Mouse (Mus musculus) urinary bladder, postnatal 4 days (tissue): Measurements from ENCODE around the gene Ankrd6.
A peak's percentile ranks its signal among the peaks of the same experiment; 100 is the strongest.
"Not testable (repeated sequence)": the region's sequence is repeated elsewhere in the genome, so short reads cannot be mapped to it uniquely, and the experiment has no call there.

Experiments
- DNase-seq, 2 experiments: peaks; one replicate each; pipeline ENCODE4 v3.0.0; 2021 to 2022; ENCODE audit warnings: low spot score in 2 of 2

Gene Ankrd6

GRCm38 (mm10) chr4:32950356-32951034 lies at the start of gene Ankrd6:
TSS of gene Ankrd6 (minus strand) at chr4:32950841.
- DNase-seq = peak; percentile 65 to 71

GRCm38 (mm10) chr4:32998996-32999395 lies 48.4 kb upstream of the Ankrd6 start:
- DNase-seq = no peak

- DNase-seq = no peak
Measured at GRCm38 (mm10) chr4:32997571-32997970, 46.9 kb upstream of the Ankrd6 start.

GRCm38 (mm10) chr4:32996083-32996482 lies 45.4 kb upstream of the Ankrd6 start:
- DNase-seq = no peak

- no peak for DNase-seq
Measured at GRCm38 (mm10) chr4:32994168-32994567, 43.5 kb upstream of the Ankrd6 start.

- DNase-seq = no peak
Measured at GRCm38 (mm10) chr4:32989346-32989745, 38.7 kb upstream of the Ankrd6 start.

GRCm38 (mm10) chr4:32987006-32987405 lies 36.4 kb upstream of the Ankrd6 start:
- DNase-seq = no peak

- DNase-seq = no peak
Measured at GRCm38 (mm10) chr4:32985684-32986083, 35.0 kb upstream of the Ankrd6 start.

GRCm38 (mm10) chr4:32984801-32985675 lies 34.4 kb upstream of the Ankrd6 start:
- no peak for DNase-seq

GRCm38 (mm10) chr4:32984242-32984641 lies 33.6 kb upstream of the Ankrd6 start:
- DNase-seq = no peak

GRCm38 (mm10) chr4:32983176-32984155 lies 32.8 kb upstream of the Ankrd6 start:
- DNase-seq = peak; percentile 39 to 60

- peak in 1 of 2 experiments; percentile 18 for DNase-seq
Measured at GRCm38 (mm10) chr4:32982716-32983175, 32.1 kb upstream of the Ankrd6 start, which contains the start of gene Rragd. TSS of gene Rragd (plus strand) at chr4:32983037.

GRCm38 (mm10) chr4:32982041-32982715 lies 31.5 kb upstream of the Ankrd6 start:
- DNase-seq = no peak

GRCm38 (mm10) chr4:32981617-32982016 lies 31.0 kb upstream of the Ankrd6 start:
- no peak for DNase-seq

GRCm38 (mm10) chr4:32980061-32980460 lies 29.4 kb upstream of the Ankrd6 start:
- DNase-seq = no peak

GRCm38 (mm10) chr4:32977331-32977730 lies 26.7 kb upstream of the Ankrd6 start:
- DNase-seq = no peak

- not testable (repeated sequence) for DNase-seq
Measured at GRCm38 (mm10) chr4:32964619-32965018, 14.0 kb upstream of the Ankrd6 start.

- no peak for DNase-seq
Measured at GRCm38 (mm10) chr4:32961394-32961793, 10.8 kb upstream of the Ankrd6 start.

- DNase-seq = no peak
Measured at GRCm38 (mm10) chr4:32956423-32956822, 5.8 kb upstream of the Ankrd6 start.

GRCm38 (mm10) chr4:32952681-32953080 lies 2.0 kb upstream of the Ankrd6 start:
- no peak for DNase-seq
